Mouse (Mus musculus) forelimb bud, embryonic 11.5 days (tissue): ENCODE measurements around the gene Tysnd1.

Experiments used
- DNase-seq: peaks from one replicate; pipeline ENCODE4 v3.0.0-alpha.2; 2012; ENCODE audit warnings: low read depth, low spot score

The Tysnd1 gene

DNA sequence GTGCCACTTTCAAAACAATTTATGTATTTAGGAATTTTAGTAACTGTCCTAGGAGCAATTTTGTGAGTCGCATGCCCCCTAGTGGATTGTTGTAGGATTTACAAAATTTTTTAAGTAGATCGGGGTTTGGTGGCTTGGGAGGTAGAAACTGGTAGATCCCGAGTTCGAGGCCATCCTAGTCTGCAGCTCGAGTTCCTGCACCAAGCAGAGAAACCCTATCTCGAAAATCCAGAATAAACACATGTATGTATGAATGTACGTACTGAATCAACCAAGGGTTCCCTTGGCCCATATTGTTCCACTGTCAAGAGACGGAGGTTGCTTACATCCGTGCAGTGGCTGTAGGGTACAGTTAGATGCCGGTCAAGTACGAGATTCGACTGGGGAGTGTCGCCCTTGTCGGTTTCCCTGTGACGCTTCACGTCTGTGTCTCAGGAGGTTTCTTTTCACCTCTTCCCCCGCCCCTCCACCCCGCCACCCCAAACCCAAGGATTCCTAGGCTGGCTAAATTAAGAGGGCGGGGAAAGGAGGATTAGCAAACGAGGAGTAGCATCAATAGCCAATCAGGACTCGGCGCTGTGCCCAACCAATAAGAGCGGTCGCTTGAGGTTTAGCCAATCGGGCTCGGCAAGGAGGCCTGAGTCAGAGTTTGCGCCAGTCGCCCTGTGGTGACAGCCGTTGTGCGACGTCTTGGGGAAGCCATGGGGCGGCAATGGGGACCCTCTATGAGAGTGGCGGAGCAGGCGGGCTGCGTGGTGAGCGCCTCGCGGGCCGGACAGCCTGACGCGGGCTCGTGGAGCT, at the start of gene Tysnd1:
Gene Tysnd1 (plus strand): TSS at position 645 of the 801 bp plus-strand sequence.
- peak; percentile 96 for DNase-seq

DNA sequence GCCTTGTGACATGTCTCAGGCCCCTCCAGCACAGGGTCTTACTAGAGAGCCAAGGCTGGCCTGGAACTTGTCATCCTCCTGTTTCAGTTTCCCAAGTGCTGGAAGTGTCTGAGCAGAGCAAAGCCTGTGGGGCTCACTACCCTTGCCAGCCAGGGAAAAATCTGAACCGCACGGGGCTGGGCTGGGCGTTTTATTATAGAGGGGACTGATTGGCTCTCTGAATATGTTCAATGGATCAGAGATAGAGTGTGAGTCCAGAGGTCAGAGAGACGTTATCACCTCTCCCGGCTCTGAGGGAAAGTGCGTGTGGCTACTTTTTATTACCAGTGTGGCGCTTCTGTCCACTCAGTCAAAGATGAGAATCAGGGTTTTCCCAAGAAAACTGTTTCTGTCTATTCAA, 48.8 kb upstream of the Tysnd1 start:
- no peak for DNase-seq

GRCm38 (mm10) chr10:61647790-61648736, 47.3 kb upstream of the Tysnd1 start, which contains the start of gene Ppa1:
Ppa1 (plus strand) TSS chr10:61648552.
- DNase-seq: peak; percentile 85

DNA sequence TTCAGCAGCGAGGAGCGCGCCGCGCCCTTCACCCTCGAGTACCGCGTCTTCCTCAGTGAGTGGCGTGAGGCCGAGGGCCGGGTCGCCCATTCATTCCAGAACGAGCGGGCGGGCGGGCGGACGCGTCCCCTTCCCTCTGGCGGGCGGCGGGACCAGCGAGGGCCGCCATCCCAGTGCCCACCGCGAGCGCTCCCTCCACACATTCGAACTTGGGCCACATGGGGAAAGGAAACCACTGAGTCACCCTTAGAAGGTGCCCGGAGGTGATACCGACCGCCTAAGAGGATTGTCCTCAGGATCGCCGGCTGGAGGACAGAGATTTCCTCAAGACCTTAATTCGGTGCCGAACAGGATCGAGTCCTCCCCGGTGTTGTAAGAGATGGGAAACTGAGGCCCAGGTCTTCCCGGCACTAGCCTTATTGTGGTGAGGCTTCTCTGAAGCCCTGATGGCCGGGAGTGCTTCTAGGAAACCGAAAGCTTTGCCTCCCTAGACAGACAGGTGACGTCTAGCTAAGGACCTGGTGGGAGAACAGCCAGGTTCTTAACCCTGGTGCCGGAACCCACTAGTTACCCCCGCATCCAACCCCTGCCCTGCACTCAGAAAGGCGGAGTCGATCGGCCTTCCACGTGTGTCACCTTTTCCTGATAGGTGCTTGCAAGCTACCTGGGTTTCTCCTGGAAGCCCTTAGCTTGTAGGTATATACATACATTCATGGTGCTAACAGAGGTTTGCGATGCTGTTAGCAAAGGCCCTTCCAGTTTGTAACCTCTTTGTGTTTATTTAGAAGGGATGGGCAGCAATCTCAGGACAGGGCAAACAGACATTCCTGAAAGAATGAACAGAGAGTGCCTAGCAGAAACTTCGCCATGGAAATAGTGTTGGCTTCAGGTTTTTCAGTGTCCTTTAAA, 46.3 kb upstream of the Tysnd1 start:
- no peak for DNase-seq

DNA sequence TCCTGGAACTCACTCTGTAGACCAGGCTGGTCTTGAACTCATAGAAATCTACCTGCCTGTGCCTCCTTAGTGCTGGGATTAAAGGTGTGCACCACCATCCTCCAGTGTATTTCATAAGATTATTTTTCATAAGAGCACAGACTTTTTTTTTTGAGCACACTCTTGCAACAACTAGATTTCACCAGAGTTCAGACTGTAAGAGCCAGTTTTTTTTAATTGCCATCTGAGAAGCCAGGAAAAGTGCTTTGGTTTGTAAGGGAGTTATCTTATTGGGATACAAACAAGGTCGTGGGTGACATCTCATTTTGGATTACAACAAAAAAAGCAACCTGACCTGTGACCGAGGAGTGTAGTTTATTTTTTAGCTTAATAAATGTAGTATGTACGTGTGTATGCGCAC, 41.2 kb upstream of the Tysnd1 start:
- no peak for DNase-seq

- DNase-seq: no peak
Measured at GRCm38 (mm10) chr10:61654691-61655090, 40.6 kb upstream of the Tysnd1 start.

- no peak for DNase-seq
Measured at GRCm38 (mm10) chr10:61655188-61655587, 40.1 kb upstream of the Tysnd1 start.

- no peak for DNase-seq
Measured at GRCm38 (mm10) chr10:61656928-61657882, 38.1 kb upstream of the Tysnd1 start.

DNA sequence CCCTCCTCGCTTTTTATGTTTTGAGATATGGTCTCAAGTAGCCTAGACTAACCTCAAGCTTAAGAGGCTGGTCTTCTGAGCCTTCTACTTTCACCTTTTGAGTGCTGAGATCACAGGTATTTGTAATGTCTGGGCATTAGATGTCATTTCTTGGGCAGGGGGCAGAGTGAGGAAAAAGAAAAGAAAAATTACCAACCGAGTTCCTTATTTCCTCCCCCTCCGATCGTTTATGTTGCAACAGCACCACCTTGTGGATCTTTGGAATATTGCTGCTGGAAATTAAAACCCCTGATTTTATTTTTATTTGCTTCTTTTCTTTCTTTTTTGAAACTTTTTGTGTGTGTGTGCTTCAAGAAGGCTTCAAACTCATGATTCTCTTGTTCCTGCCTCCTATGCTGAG, 37.3 kb upstream of the Tysnd1 start:
- DNase-seq: peak; percentile 62

DNA sequence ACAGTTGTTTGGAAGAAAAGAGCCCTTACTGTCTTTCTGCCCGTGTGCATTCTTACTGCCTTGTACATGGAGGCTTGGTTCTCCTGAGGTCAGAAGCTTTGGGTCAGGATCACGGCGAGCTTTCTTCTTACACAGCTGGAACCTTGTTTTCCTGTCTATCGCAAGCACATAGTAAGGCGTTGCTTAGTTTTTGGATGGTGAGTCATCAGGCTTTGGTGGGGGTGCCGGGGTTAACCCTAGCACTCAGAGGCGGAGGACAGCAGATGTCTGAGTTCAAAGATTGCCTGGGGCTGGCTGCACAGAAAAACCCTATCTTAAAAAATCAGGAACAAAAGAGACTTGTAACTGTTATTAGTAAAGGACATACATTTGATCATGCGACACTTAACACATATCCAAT, 33.4 kb upstream of the Tysnd1 start:
- DNase-seq: no peak

- DNase-seq: no peak
Measured at GRCm38 (mm10) chr10:61662391-61662988, 32.8 kb upstream of the Tysnd1 start.

DNA sequence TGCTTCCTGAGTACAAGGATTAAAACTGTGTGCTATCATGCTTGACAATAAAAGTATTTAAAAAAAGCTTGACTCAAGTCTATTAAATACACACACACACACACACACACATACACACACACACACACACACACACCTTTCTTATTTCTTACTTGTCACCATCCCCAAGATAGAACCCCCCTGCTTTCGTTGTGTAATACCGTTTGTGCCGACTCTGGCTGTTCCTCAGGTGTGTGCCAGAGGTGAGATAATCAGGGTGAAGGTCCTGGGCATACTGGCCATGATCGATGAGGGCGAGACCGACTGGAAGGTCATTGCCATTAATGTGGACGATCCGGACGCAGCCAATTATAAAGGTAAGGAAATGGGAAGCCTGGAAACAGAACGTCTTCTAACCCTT, 30.2 kb upstream of the Tysnd1 start:
- no peak for DNase-seq

DNA sequence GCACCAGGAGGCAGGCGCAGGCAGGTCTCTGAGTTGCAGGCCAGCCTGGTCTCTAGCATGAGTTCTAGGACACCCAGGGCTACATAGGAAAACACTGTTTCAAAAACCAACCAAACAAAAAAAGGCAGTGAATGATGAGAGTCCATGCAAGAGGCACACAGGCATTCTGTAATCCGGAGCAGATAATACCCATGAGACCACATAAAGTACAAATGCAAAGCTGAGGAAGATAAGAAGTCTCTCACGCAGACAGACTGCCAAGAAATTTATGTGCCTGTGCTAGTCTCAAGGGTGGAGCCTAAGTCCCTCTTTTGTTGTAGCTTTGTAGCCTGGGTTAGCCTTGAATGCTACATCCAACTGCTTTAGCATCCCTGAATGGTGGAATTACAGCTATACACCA, 29.7 kb upstream of the Tysnd1 start:
- no peak for DNase-seq

GRCm38 (mm10) chr10:61669289-61669688, 26.0 kb upstream of the Tysnd1 start:
- DNase-seq: no peak

DNA sequence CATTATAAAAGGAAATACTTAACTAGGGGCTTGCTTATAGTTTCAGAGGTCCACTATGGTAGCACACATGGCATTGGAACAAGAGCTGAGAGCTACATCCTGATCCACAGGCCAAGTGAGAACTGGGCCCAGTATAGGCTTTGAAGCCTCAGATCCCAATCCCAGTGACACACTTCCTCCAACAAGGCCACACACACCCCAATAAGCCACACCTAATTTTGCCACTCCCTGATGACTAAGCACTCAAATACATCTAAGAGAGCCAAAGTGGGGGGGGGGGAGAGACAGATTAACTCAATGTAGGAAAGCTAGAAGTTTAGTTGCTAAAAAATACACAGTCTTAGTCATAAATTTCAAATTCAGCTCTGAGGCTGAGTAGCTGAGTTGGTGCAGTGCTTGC, 25.4 kb upstream of the Tysnd1 start:
- DNase-seq: no peak

DNA sequence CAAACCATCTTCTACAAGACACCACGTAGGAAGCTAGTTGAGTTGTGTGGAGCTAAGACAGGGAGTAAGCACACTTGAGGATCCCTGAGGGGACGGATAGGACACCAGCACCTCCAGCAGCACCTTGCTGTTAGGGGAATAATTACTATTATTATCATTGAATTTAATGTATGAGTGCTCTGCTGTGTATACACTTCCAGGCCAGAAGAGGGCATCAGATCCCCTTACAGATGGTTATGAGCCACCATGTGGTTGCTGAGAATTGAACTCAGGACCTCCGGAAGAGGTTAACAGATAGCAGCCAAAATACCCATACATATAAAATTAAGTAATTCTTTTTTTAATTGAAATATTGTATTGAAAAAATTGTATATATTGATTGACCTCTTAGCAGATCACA, 24.6 kb upstream of the Tysnd1 start:
- DNase-seq: no peak

DNA sequence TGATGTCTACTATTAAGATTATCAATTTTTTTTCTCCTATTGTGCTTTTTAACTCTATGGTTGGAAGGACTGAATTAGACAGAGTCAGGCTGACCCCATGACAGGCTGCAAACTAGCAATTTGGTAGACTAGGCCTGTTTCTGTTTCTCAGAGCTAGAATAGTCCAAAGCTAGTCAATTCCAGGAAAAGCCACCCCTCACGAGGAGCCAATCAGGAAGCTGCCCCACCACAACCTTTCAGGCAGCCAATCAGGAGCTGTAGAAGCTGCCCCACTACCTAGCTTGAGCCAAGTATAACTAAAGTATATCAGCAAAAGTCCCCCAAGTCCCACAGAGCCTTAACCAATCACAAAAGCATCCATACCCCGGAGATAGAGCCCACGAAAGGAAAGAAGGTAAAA, 19.4 kb upstream of the Tysnd1 start:
- DNase-seq: no peak

DNA sequence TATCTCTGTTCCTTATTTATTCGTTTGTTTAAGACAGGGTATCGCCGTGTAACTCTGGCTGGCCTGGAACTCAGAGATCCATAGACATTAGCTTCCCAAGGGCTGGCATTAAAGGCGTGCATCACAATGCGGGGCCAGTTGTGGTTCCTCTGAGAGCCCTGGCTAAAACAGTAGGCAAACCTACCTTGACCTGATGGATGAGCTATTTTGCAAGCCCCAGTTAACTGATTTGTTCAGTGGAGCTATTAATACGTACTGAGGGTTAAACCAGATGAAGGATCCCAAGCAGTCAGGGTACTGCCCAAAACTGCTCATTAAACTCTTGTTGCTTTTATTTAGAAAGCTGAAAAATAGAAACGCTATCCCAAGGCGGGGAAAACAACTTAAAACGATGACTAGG, 15.8 kb upstream of the Tysnd1 start:
- DNase-seq: no peak

GRCm38 (mm10) chr10:61680015-61680913, 15.1 kb upstream of the Tysnd1 start, which contains the start of gene Sar1a:
Sar1a (plus strand) TSS chr10:61680299.
- peak; percentile 98 for DNase-seq
